Mouse (Mus musculus) hindbrain, embryonic 11.5 days (tissue): ENCODE results near the gene Atcay. TPM values are rescaled to one million over a fixed set of nuclear protein-coding genes. Genes with fewer than 3 reads are reported as not detected.

Source experiments
- ATAC-seq: fragments of 200-750 bp; cut with Nextera tagmentation; 2 replicates; pipeline ENCODE4 v1.8.0; 2017; ENCODE audit warnings: mild to moderate bottlenecking, moderate TSS enrichment, moderate library complexity; ENCODE audit not compliant: low FRiP score
- DNase-seq: peaks from one replicate; pipeline ENCODE4 v3.0.0-alpha.2; 2015; ENCODE audit warnings: low spot score
- H3K27ac ChIP-seq: fragments of 300-500 bp; sonication (generic); 2 replicates; pipeline ENCODE4 v1.5.1; 2014; ENCODE audit warnings: mild to moderate bottlenecking, low read depth, low read length
- H3K27me3 ChIP-seq: fragments of 300-500 bp; sonication (generic); 2 replicates; pipeline ENCODE4 v1.6.1; 2014; ENCODE audit warnings: mild to moderate bottlenecking, low read length, moderate library complexity, mixed read lengths; ENCODE audit not compliant: control insufficient read depth, insufficient read depth
- H3K36me3 ChIP-seq: fragments of 300-500 bp; sonication (generic); 2 replicates; pipeline ENCODE4 v1.6.1; 2014; ENCODE audit warnings: mild to moderate bottlenecking, low read length, moderate library complexity, mixed read lengths; ENCODE audit not compliant: control insufficient read depth, insufficient read depth
- H3K4me1 ChIP-seq: fragments of 300-500 bp; sonication (generic); replicated peaks from 2 replicates; pipeline ENCODE4 v1.6.1; 2014; ENCODE audit warnings: low read length, mixed read lengths; ENCODE audit not compliant: control insufficient read depth, insufficient read depth
- H3K4me2 ChIP-seq: fragments of 300-500 bp; sonication (generic); replicated peaks from 2 replicates; pipeline ENCODE4 v1.6.1; 2014; ENCODE audit warnings: mild to moderate bottlenecking, low read depth, low read length
- H3K4me3 ChIP-seq: fragments of 300-500 bp; sonication (generic); 2 replicates; pipeline ENCODE4 v1.5.1; 2014; ENCODE audit warnings: low read depth, low read length
- H3K9ac ChIP-seq: fragments of 300-500 bp; sonication (generic); 2 replicates; pipeline ENCODE4 v1.6.1; 2014; ENCODE audit warnings: low read depth, low read length
- H3K9me3 ChIP-seq: fragments of 300-500 bp; sonication (generic); 2 replicates; pipeline ENCODE4 v1.6.1; 2016; ENCODE audit warnings: low read length; ENCODE audit not compliant: control insufficient read depth
- WGBS: fragments of 180-500 bp; shearing (Covaris S2); extraction: QIAGEN DNeasy Blood & Tissue Kit; methylation state at CpG from one replicate; pipeline ENCODE4 v1.1.7; 2014; 5-methylcytosine and 5-hydroxymethylcytosine counted together
- polyA plus RNA-seq: library from polyadenylated mRNA; unstranded; fragments of >200 nt; fragmentation: Nextera tagmentation; extraction: Ambion mirVana; gene quantifications from 2 replicates; pipeline ENCODE4 v1.2.1, GENCODE M21; 2014

Gene Atcay
- polyA plus RNA-seq, 1 experiment from 2014 or later: 22.8 TPM

DNA sequence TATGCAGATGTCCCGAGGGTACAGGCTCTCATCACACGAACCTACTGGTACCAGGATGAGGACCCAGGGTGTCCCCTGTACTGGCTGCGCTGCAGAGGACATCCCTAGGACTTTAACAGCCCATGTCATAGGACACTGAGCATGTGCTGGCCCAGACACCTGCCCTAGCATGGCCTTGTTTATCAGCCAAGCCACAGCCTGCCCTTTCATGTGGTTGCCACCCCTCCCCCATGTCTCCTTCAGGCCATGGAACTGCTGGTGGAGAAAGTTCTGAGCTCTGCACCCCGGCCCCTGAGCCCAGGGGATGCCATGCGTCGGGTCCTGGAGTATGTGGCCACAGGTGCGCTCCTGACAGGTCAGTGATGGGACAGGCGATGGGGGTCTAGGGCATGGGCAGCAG lies 18.8 kb upstream of the Atcay start:
- Histone ChIP-seq H3K27me3 (peaks cover 30% of the 10 kb centered on the region), H3K9ac (no peak overlapping the region), H3K4me3 (no peak overlapping the region), H3K36me3 (no peaks in the 10 kb centered on the region), H3K4me2 (no peak overlapping the region), H3K27ac (no peak overlapping the region), H3K9me3 (no peaks in the 10 kb centered on the region), H3K4me1 (peaks cover 5% of the 10 kb centered on the region; the same call in 1 of the 2 replicates)
- 86% methylated on average over 8 of the region's 8 CpGs for WGBS
- ATAC-seq: no peak
- no peak for DNase-seq

DNA sequence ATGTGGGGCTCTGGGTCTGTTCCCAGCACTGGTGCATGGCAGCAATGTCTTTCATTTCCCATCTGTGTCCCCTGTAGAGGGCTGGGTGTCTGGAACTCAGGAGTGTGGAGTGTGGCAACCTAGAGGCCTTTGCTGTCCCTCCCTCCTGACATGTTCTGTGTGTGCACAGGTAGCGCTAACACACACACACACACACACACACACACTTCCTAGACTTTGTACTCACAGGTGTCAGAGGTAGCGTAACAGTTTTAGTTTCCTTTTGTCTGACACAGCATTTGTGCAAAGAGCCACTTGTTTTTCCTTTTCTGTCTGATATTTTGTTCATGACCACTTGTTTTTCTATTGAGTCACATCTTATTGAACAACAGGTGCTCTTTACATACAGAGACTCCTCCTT lies 17.2 kb upstream of the Atcay start:
- H3K9ac ChIP-seq: no peak overlapping the region
- no peak overlapping the region for H3K4me3 ChIP-seq
- H3K36me3 ChIP-seq: no peaks in the 10 kb centered on the region
- peaks cover 5% of the 10 kb centered on the region; the same call in 1 of the 2 replicates for H3K4me1 ChIP-seq
- H3K27ac ChIP-seq: no peak overlapping the region
- 91% methylated on average over 2 of the region's 2 CpGs for WGBS
- H3K27me3 ChIP-seq: peaks cover 17% of the 10 kb centered on the region
- no peaks in the 10 kb centered on the region for H3K9me3 ChIP-seq
- no peak for ATAC-seq
- no peak overlapping the region for H3K4me2 ChIP-seq
- no peak for DNase-seq

DNA sequence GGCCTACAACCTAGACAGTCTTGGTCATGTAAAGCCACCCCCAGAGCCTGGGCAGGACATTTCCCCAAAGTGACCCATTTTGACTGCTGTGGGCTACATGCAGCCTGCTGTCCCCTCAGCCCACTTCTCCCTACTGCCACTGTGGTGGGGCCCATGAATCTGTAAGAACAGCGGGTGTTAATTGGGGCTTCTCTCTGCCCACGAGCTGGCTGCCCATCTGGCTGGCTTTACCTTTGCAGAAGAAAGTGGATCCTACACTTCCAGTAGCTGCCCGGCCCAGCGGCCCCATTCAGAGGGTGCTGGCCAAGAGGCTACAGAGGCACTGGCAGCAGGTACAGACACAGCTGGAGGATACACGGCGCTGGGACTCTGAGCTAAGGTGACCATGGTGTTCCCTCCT lies 14.5 kb upstream of the Atcay start:
- H3K27ac ChIP-seq: no peak overlapping the region
- H3K27me3 ChIP-seq: peaks cover 2% of the 10 kb centered on the region; the same call in 1 of the 2 replicates

DNA sequence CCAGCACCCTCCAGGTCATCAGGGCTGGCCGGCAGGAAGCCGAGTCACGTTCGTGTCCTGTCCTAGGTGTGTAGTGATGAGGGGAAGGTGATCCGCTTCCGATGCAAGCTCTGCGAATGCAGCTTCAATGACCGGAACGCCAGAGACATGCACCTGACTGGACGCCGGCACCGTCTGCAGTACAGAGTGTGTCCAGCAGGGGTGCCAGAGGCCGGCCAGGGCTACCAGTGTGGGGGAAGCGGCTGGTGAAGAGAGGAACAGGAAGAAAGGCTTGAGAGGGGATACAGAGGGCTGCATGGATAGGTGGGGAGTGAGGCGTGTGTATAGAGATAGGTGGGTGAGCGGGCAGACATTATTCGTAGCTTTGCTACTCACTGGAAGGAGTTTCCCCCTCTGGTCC lies 14.0 kb upstream of the Atcay start:
- peak; percentile 88 for DNase-seq
- Histone ChIP-seq H3K36me3 (no peaks in the 10 kb centered on the region), H3K9me3 (no peaks in the 10 kb centered on the region), H3K4me1 (0 out of 2 replicates have a peak, but pooled peaks cover 5% of the 10 kb centered on the region), H3K27me3 (peaks cover 6% of the 10 kb centered on the region), H3K27ac (no peak overlapping the region), H3K9ac (0 out of 2 replicates have a peak overlapping the region, but pooled peaks have one; percentile 15), H3K4me3 (no peak overlapping the region), H3K4me2 (no peak overlapping the region)
- peak; percentile 41; the same call in 1 of the 2 replicates for ATAC-seq
- 9% methylated on average over 17 of the region's 17 CpGs for WGBS

More for the DNA sequence above, 14.5 kb upstream of the Atcay start:
- Histone ChIP-seq H3K9me3 (no peaks in the 10 kb centered on the region), H3K9ac (no peak overlapping the region), H3K4me1 (0 out of 2 replicates have a peak, but pooled peaks cover 2% of the 10 kb centered on the region), H3K4me2 (no peak overlapping the region), H3K36me3 (no peaks in the 10 kb centered on the region), H3K4me3 (no peak overlapping the region)
- no peak for DNase-seq
- no peak for ATAC-seq
- WGBS: 89% methylated on average over 6 of the region's 6 CpGs

DNA sequence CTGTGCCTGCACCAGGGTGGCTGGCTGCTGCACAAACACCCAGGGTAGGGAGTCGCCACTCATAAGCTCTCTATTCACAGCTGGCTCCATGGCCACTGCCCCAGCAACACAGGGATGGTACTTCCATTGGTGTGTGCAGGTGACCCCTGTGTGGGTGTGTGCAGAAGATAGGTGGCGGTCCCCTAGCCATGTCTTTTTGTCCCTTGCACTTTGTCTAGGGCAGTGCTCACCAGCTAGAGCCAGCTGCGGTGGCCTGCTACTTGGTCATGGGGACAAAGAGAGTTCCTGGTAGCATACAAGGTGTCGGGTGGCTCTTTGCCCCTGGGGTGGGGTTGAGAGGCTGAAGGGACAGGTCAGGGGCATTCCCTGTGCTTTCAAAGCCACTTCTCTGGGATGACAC lies 13.5 kb upstream of the Atcay start:
- DNase-seq: no peak
- Histone ChIP-seq H3K27ac (no peak overlapping the region), H3K36me3 (no peaks in the 10 kb centered on the region), H3K4me3 (no peak overlapping the region), H3K4me1 (0 out of 2 replicates have a peak, but pooled peaks cover 5% of the 10 kb centered on the region), H3K9me3 (no peaks in the 10 kb centered on the region), H3K27me3 (peaks cover 10% of the 10 kb centered on the region), H3K9ac (no peak overlapping the region), H3K4me2 (no peak overlapping the region)
- WGBS: 73% methylated on average over 4 of the region's 4 CpGs
- ATAC-seq: no peak

DNA sequence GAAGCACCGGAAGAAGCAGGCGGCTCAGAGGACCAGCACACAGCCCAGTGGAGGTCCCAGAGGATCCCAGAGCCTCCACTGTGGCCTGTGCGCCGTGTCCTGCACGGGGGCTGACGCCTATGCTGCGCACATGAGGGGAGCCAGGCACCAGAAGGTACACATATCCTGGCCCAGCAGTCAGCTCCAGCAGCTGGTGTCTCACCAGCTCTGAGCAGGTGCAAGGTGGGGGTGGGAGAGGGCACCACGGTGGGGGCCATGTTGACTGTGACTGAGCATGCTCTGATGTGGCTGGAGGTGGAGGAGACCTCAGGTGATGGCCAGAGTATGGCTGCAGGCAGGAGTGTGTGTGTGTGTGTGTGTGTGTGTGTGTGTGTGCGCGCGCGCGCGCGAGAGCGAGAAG lies 11.4 kb upstream of the Atcay start:
- H3K4me2 ChIP-seq: no peak overlapping the region
- H3K36me3 ChIP-seq: no peaks in the 10 kb centered on the region
- WGBS: 91% methylated on average over 16 of the region's 16 CpGs
- no peak overlapping the region for H3K27ac ChIP-seq
- no peak for DNase-seq
- H3K9ac ChIP-seq: no peak overlapping the region
- H3K27me3 ChIP-seq: peaks cover 11% of the 10 kb centered on the region
- no peak for ATAC-seq
- H3K4me3 ChIP-seq: no peak overlapping the region
- H3K9me3 ChIP-seq: no peaks in the 10 kb centered on the region
- 0 out of 2 replicates have a peak, but pooled peaks cover 5% of the 10 kb centered on the region for H3K4me1 ChIP-seq

DNA sequence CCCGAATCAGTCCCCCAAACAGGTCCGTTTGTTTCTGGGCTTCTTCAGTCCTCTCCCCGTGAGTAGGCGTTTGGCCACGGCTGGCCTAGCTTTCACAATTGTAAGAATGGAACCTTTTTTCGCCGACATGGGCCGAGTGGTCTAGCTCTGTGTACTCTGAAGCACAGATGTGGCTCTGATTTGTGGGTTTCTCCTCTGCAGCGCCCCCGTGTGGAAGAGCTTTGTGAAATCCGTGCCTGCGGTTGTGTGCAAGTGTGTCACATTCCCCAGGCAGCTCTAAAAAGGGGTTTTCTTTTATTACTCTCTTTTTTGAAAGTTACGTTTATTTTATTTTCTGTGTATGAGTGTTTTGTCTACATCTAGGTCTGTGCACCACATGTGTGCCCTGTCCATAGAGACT lies 10.2 kb upstream of the Atcay start:
- Histone ChIP-seq H3K27me3 (peaks cover 11% of the 10 kb centered on the region), H3K27ac (no peak overlapping the region), H3K4me3 (no peak overlapping the region), H3K4me2 (no peak overlapping the region), H3K9ac (no peak overlapping the region), H3K9me3 (no peaks in the 10 kb centered on the region), H3K4me1 (0 out of 2 replicates have a peak, but pooled peaks cover 5% of the 10 kb centered on the region), H3K36me3 (no peaks in the 10 kb centered on the region)
- 18% methylated on average over 13 of the region's 13 CpGs for WGBS
- ATAC-seq (no peak), DNase-seq (peak; percentile 86)

DNA sequence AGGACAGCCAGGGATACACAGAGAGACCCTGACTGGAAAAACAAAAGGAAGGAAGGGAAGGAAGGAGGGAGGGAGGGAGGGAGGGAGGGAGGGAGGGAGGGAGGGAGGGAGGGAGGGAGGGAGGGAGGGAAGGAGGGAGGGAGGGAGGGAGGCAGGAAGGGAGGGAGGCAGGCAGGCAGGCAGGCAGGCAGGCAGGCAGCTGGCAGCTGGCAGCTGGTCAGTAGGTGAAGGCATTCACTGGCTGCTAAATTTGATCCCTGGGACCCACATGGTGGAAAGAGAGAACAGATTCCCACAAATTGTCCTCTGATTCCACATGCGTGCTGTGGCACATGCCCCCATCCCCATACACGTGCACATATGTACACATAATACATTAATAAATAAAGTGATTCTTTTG lies 8.0 kb upstream of the Atcay start:
- peaks cover 11% of the 10 kb centered on the region for H3K27me3 ChIP-seq
- ATAC-seq: no peak
- no peak overlapping the region for H3K4me2 ChIP-seq
- H3K36me3 ChIP-seq: no peaks in the 10 kb centered on the region
- 78% methylated on average over 2 of the region's 2 CpGs for WGBS
- no peak overlapping the region for H3K4me3 ChIP-seq
- H3K9ac ChIP-seq: no peak overlapping the region
- no peak overlapping the region for H3K27ac ChIP-seq
- H3K9me3 ChIP-seq: no peaks in the 10 kb centered on the region
- H3K4me1 ChIP-seq: 0 out of 2 replicates have a peak, but pooled peaks cover 5% of the 10 kb centered on the region
- DNase-seq: no peak

DNA sequence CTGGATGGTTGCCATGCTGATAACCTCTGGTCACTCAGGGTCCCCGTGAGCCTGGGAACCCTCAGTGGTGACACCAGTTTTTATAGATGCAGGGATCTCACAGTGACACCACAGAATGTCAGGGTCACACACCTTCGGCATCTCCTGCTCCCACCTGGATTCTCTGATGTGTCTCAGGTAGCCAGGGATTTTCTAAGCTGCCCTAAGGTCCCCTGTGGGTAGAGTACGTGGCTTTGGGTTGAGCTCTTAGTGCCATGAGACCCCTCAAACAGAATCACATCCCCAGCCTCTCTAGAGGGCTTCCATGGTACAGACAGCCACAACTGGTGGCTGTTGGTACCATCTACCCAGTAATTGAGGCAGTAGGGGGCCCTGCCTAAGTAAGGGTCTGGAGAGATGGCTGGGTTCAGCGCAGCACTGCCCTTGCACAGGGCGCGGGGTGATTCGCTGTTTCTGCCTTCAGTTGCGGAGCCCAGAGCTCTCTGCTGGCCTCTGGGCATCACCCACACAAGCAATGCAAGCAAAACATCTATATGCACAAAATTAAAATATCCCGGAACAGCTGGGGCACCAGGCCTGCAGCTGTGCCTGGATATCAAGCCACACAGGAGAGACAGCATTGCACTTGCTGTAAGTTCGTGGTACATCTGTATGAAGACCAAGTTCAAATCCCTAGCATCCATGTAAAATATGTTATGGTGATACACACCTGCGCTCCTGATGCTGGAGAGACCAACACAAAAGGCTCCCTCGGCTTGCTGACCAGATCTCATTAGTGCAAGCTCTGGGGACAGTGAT lies 6.0 kb upstream of the Atcay start:
- WGBS: 85% methylated on average over 12 of the region's 12 CpGs
- H3K4me1 ChIP-seq: peaks cover 8% of the 10 kb centered on the region; the same call in 1 of the 2 replicates
- H3K4me3 ChIP-seq: no peak overlapping the region
- DNase-seq (no peak), ATAC-seq (no peak)
- H3K36me3 ChIP-seq: no peaks in the 10 kb centered on the region
- no peak overlapping the region for H3K27ac ChIP-seq
- H3K4me2 ChIP-seq: no peak overlapping the region
- H3K9me3 ChIP-seq: no peaks in the 10 kb centered on the region
- H3K27me3 ChIP-seq: peaks cover 10% of the 10 kb centered on the region
- H3K9ac ChIP-seq: no peak overlapping the region
